Mouse (Mus musculus): ENCODE data around the gene 9530053A07Rik. TPM values are rescaled to one million over a fixed set of nuclear protein-coding genes. Genes with fewer than 3 reads are reported as not detected.

9530053A07Rik gene
- total RNA-seq, 2 experiments from 2014 or later, result not detected

GRCm38 (mm10) chr7:28175358-28175757, 46.1 kb downstream of the 9530053A07Rik start:
- no peak for DNase-seq

- DNase-seq, result peak; percentile 98
These were observed 50.0 kb downstream of the 9530053A07Rik start, which contains the start of gene Dyrk1b for GRCm38 (mm10) chr7:28179228-28179627. Dyrk1b (plus strand) TSS chr7:28179469.

GRCm38 (mm10) chr7:28179741-28180377, 50.6 kb downstream of the 9530053A07Rik start:
- DNase-seq, result peak; percentile 96

- DNase-seq, result no peak
These were observed 51.6 kb downstream of the 9530053A07Rik start for GRCm38 (mm10) chr7:28180890-28181289.

- DNase-seq, result no peak
These were observed 52.1 kb downstream of the 9530053A07Rik start for GRCm38 (mm10) chr7:28181376-28181775.

GRCm38 (mm10) chr7:28182320-28182719, 53.1 kb downstream of the 9530053A07Rik start:
- DNase-seq, result peak; percentile 42

- DNase-seq, result no peak
These were observed 56.6 kb downstream of the 9530053A07Rik start for GRCm38 (mm10) chr7:28185884-28186283.

GRCm38 (mm10) chr7:28186631-28187030, 57.4 kb downstream of the 9530053A07Rik start:
- no peak for DNase-seq

GRCm38 (mm10) chr7:28191489-28191888, 62.2 kb downstream of the 9530053A07Rik start:
- no peak for DNase-seq

GRCm38 (mm10) chr7:28191903-28192302, 62.6 kb downstream of the 9530053A07Rik start:
- DNase-seq, result no peak

GRCm38 (mm10) chr7:28195414-28196098, 66.3 kb downstream of the 9530053A07Rik start:
- no peak for DNase-seq

GRCm38 (mm10) chr7:28196528-28196927, 67.3 kb downstream of the 9530053A07Rik start:
- DNase-seq, result peak; percentile 87

- no peak for DNase-seq
These were observed 69.8 kb downstream of the 9530053A07Rik start for GRCm38 (mm10) chr7:28199054-28199453.

- peak; percentile 85 for DNase-seq
These were observed 74.2 kb downstream of the 9530053A07Rik start for GRCm38 (mm10) chr7:28203207-28204108.

GRCm38 (mm10) chr7:28206044-28206600, 76.9 kb downstream of the 9530053A07Rik start:
- DNase-seq, result no peak

GRCm38 (mm10) chr7:28208396-28208987, 79.2 kb downstream of the 9530053A07Rik start:
- no peak for DNase-seq

- peak; percentile 65 for DNase-seq
These were observed 79.8 kb downstream of the 9530053A07Rik start for GRCm38 (mm10) chr7:28208988-28209508.

- DNase-seq, result no peak
These were observed 81.5 kb downstream of the 9530053A07Rik start for GRCm38 (mm10) chr7:28210731-28211130.

GRCm38 (mm10) chr7:28214142-28214541, 84.9 kb downstream of the 9530053A07Rik start:
- DNase-seq, result peak; percentile 52

All from gastrocnemius, postnatal 25 days (tissue).